Mouse (Mus musculus): Measurements from ENCODE around the gene Sec14l1.

The Sec14l1 gene

GRCm38 (mm10) chr11:117109179-117109954, 5.6 kb upstream of the Sec14l1 start:
- no peak for DNase-seq (ENCODE audit: low spot score)

- no peak for DNase-seq (ENCODE audit: low spot score)
These were observed 2.9 kb upstream of the Sec14l1 start for GRCm38 (mm10) chr11:117111967-117112648.

GRCm38 (mm10) chr11:117112649-117113051, 2.3 kb upstream of the Sec14l1 start:
- no peak for DNase-seq (ENCODE audit: low spot score)

GRCm38 (mm10) chr11:117113377-117113776, 1.6 kb upstream of the Sec14l1 start:
- DNase-seq (ENCODE audit: low spot score) = no peak

GRCm38 (mm10) chr11:117114231-117114591, 757 bp upstream of the Sec14l1 start:
- no peak for DNase-seq (ENCODE audit: low spot score)

- DNase-seq (ENCODE audit: low spot score) = peak; percentile 52
These were observed 615 bp downstream of the Sec14l1 start for GRCm38 (mm10) chr11:117115346-117116219.

GRCm38 (mm10) chr11:117116350-117117303, 1.7 kb downstream of the Sec14l1 start:
- DNase-seq (ENCODE audit: low spot score) = no peak

GRCm38 (mm10) chr11:117117321-117117720, 2.4 kb downstream of the Sec14l1 start:
- DNase-seq (ENCODE audit: low spot score) = no peak

GRCm38 (mm10) chr11:117117791-117118190, 2.8 kb downstream of the Sec14l1 start:
- no peak for DNase-seq (ENCODE audit: low spot score)

- DNase-seq (ENCODE audit: low spot score) = no peak
These were observed 3.3 kb downstream of the Sec14l1 start for GRCm38 (mm10) chr11:117118248-117118647.

GRCm38 (mm10) chr11:117118721-117119321, 3.9 kb downstream of the Sec14l1 start:
- DNase-seq (ENCODE audit: low spot score) = no peak

- DNase-seq (ENCODE audit: low spot score) = peak; percentile 55
These were observed 4.8 kb downstream of the Sec14l1 start for GRCm38 (mm10) chr11:117119723-117120122.

GRCm38 (mm10) chr11:117120285-117121163, 5.6 kb downstream of the Sec14l1 start:
- no peak for DNase-seq (ENCODE audit: low spot score)

GRCm38 (mm10) chr11:117121164-117121535, 6.2 kb downstream of the Sec14l1 start:
- DNase-seq (ENCODE audit: low spot score) = no peak

GRCm38 (mm10) chr11:117121954-117122353, 7.0 kb downstream of the Sec14l1 start:
- DNase-seq (ENCODE audit: low spot score) = no peak

GRCm38 (mm10) chr11:117123418-117124085, 8.6 kb downstream of the Sec14l1 start:
- DNase-seq (ENCODE audit: low spot score) = no peak

- no peak for DNase-seq (ENCODE audit: low spot score)
These were observed 9.6 kb downstream of the Sec14l1 start for GRCm38 (mm10) chr11:117124539-117124938.

GRCm38 (mm10) chr11:117127250-117127837, 12.4 kb downstream of the Sec14l1 start:
- DNase-seq (ENCODE audit: low spot score) = no peak

All from urinary bladder, postnatal 14 days (tissue).